Mouse (Mus musculus): ENCODE data around the gene Hnf1b. TPM values are rescaled to one million over a fixed set of nuclear protein-coding genes. Genes with fewer than 3 reads are reported as not detected.

Hnf1b gene
- polyA plus RNA-seq, 1 experiment from 2014 or later: 9.0 TPM

DNA sequence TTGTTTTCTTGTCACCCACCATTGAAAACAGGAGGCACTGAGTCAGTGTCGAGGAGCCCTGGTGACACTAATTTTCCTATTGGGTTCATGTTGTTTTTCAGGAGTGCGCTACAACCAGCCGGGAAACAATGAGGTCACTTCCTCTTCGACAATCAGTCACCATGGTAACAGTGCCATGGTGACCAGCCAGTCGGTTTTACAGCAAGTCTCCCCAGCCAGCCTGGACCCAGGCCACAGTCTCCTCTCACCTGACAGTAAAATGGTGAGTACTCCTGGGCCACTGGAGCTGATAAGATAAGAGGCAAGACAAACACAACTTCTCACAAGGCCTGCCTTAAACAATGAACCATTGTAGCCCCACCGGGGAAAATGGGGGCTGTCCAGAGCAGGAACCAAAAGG is 32.7 kb downstream of the Hnf1b start:
- H3K4me2 ChIP-seq (ENCODE audit: low read depth, low read length): no peak overlapping the region; the same call in 1 of the 2 replicates
- H3K9me3 ChIP-seq (ENCODE audit: control insufficient read depth, low read length): no peaks in the 10 kb centered on the region
- H3K9ac ChIP-seq (ENCODE audit: low read depth, low read length): no peak overlapping the region
- no peak overlapping the region for H3K4me3 ChIP-seq (ENCODE audit: low read length)
- H3K27me3 ChIP-seq (replicated peaks; ENCODE audit: control insufficient read depth, insufficient read depth, low read length): no peaks in the 10 kb centered on the region
- WGBS: 29% methylated on average over 6 of the region's 6 CpGs
- H3K36me3 ChIP-seq (ENCODE audit: control insufficient read depth, insufficient read depth, low read length): no peaks in the 10 kb centered on the region
- H3K27ac ChIP-seq (ENCODE audit: low read length): 0 out of 2 replicates have a peak overlapping the region, but pooled peaks have one; percentile 34
- peaks cover 29% of the 10 kb centered on the region for H3K4me1 ChIP-seq (ENCODE audit: control insufficient read depth, insufficient read depth, low read length)
- ATAC-seq: peak; percentile 89

DNA sequence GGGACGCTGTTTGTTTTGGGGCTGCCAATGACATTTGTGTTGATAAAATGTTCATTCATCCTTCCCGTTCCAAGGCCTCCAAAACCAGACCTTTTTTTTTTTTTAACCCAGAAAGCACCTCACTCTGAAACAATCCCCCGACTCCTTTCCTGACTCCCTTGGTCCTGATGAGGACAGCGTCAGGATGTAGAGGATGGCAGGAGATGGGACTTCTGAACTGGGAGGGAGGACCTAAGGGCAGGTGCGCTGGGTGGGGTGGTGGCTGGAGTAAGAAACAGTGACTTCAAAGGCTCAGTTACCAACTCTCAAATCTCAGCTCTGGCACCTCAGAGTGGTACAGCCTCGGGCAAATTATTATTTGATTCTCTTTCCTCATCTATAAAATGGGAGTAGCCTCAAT is 33.2 kb downstream of the Hnf1b start:
- Histone ChIP-seq H3K9me3 (ENCODE audit: control insufficient read depth, low read length) (no peaks in the 10 kb centered on the region), H3K36me3 (ENCODE audit: control insufficient read depth, insufficient read depth, low read length) (no peaks in the 10 kb centered on the region), H3K9ac (ENCODE audit: low read depth, low read length) (no peak overlapping the region), H3K27ac (ENCODE audit: low read length) (peak overlapping the region; percentile 34; the same call in 1 of the 2 replicates), H3K4me1 (ENCODE audit: control insufficient read depth, insufficient read depth, low read length) (peaks cover 25% of the 10 kb centered on the region), H3K4me2 (ENCODE audit: low read depth, low read length) (no peak overlapping the region), H3K4me3 (ENCODE audit: low read length) (no peak overlapping the region), H3K27me3 (replicated peaks; ENCODE audit: control insufficient read depth, insufficient read depth, low read length) (no peaks in the 10 kb centered on the region)
- WGBS: 37% methylated on average over 6 of the region's 6 CpGs
- peak; percentile 53 for ATAC-seq

DNA sequence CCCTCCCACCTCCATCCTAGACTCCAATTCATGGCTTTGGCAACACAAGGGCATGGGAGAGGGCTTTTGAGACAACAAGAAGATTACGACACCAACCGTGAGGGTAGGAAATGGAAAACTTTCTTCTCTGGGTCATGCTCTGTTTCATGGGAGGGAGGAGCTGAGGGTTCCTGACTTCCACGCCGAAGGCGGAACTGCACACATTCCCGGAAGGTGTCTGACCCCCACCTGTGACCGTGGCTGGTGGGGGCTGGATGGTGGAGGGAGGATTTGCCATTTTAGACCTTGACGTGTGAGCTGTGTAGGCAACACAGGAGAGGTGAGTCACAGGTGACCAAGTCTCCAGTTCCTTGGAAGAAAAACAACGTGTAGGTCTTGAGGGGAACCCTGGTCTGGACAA is 33.9 kb downstream of the Hnf1b start:
- H3K36me3 ChIP-seq (ENCODE audit: control insufficient read depth, insufficient read depth, low read length): no peaks in the 10 kb centered on the region
- H3K27ac ChIP-seq (ENCODE audit: low read length): peak overlapping the region; percentile 34; the same call in 1 of the 2 replicates
- H3K9me3 ChIP-seq (ENCODE audit: control insufficient read depth, low read length): no peaks in the 10 kb centered on the region
- peaks cover 20% of the 10 kb centered on the region for H3K4me1 ChIP-seq (ENCODE audit: control insufficient read depth, insufficient read depth, low read length)
- ATAC-seq: no peak
- no peak overlapping the region for H3K4me3 ChIP-seq (ENCODE audit: low read length)
- WGBS: 57% methylated on average over 9 of the region's 9 CpGs
- H3K9ac ChIP-seq (ENCODE audit: low read depth, low read length): no peak overlapping the region
- H3K4me2 ChIP-seq (ENCODE audit: low read depth, low read length): no peak overlapping the region
- H3K27me3 ChIP-seq (replicated peaks; ENCODE audit: control insufficient read depth, insufficient read depth, low read length): no peaks in the 10 kb centered on the region

DNA sequence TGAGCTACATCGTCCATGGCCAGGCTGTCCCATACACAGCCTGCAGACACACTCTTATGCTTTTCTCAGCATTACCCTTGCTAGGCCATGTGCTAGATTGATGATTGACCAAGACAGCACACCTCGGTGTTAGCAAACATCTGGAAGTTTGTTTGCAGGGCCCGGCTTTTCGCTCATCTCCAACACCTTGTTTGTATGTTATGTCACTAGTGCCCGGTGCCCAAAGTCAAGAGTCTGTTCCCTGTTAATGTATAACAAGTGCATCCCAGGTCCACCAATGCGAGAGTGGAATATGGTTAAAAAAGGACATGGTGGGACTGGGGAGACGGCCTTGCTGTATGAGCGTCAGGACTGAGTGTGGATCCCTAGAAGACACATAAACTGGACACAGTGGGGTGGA is 35.3 kb downstream of the Hnf1b start:
- no peak overlapping the region for H3K27ac ChIP-seq (ENCODE audit: low read length)
- no peak for ATAC-seq

DNA sequence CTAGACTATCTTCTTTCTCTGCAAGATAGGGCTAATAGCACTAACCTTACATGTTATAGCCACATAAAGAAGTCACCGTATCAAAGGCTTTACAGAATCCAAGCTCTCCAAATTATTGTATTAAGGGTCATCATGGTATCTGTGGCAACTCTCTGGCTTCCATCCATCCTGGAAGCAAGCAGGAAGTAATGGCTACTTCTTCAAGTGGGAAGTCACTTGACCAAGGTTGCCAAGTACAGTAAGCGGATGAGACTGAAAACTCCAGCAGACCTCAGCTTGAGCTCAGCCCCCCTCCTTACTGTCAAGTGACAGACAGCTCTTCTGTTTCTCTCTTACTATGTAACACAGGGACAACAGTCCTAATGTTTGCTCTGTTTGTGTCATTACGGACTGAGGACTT is 36.9 kb downstream of the Hnf1b start:
- H3K27ac ChIP-seq (ENCODE audit: low read length): no peak overlapping the region
- H3K9ac ChIP-seq (ENCODE audit: low read depth, low read length): no peak overlapping the region
- H3K4me1 ChIP-seq (ENCODE audit: control insufficient read depth, insufficient read depth, low read length): peaks cover 25% of the 10 kb centered on the region
- H3K9me3 ChIP-seq (ENCODE audit: control insufficient read depth, low read length): no peaks in the 10 kb centered on the region
- ATAC-seq: no peak
- H3K27me3 ChIP-seq (replicated peaks; ENCODE audit: control insufficient read depth, insufficient read depth, low read length): no peaks in the 10 kb centered on the region
- H3K4me3 ChIP-seq (ENCODE audit: low read length): no peak overlapping the region
- WGBS: 87% methylated on average over 3 of the region's 3 CpGs
- H3K4me2 ChIP-seq (ENCODE audit: low read depth, low read length): no peak overlapping the region
- H3K36me3 ChIP-seq (ENCODE audit: control insufficient read depth, insufficient read depth, low read length): no peaks in the 10 kb centered on the region

More for the DNA sequence above, 35.3 kb downstream of the Hnf1b start:
- Histone ChIP-seq H3K36me3 (ENCODE audit: control insufficient read depth, insufficient read depth, low read length) (no peaks in the 10 kb centered on the region), H3K4me2 (ENCODE audit: low read depth, low read length) (no peak overlapping the region), H3K27me3 (replicated peaks; ENCODE audit: control insufficient read depth, insufficient read depth, low read length) (no peaks in the 10 kb centered on the region), H3K9me3 (ENCODE audit: control insufficient read depth, low read length) (no peaks in the 10 kb centered on the region), H3K4me1 (ENCODE audit: control insufficient read depth, insufficient read depth, low read length) (peaks cover 19% of the 10 kb centered on the region), H3K4me3 (ENCODE audit: low read length) (no peak overlapping the region), H3K9ac (ENCODE audit: low read depth, low read length) (no peak overlapping the region)
- WGBS: 63% methylated on average over 8 of the region's 8 CpGs

DNA sequence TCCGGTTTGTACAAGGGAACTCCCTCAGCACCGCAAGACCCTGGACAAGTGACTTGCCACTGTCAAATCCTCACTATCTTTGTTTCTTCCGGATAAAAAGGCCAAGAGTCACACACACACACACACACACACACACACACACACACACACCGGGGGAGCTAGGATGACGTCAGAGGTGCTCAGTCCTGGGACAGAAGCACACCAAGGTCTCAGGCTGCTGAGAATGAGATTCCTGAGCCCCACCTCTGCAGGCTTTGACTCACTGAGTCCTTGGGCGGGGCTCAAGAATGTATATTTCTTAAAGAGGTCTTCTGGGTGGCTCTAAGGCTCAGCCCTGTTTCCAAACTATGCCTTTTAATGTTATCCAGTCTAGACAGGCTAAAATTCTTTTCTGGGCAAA is 41.5 kb downstream of the Hnf1b start:
- Histone ChIP-seq H3K27me3 (replicated peaks; ENCODE audit: control insufficient read depth, insufficient read depth, low read length) (no peaks in the 10 kb centered on the region), H3K27ac (ENCODE audit: low read length) (no peak overlapping the region; the same call in 1 of the 2 replicates), H3K36me3 (ENCODE audit: control insufficient read depth, insufficient read depth, low read length) (peaks cover 3% of the 10 kb centered on the region; the same call in 1 of the 2 replicates), H3K9ac (ENCODE audit: low read depth, low read length) (no peak overlapping the region), H3K4me2 (ENCODE audit: low read depth, low read length) (no peak overlapping the region), H3K4me1 (ENCODE audit: control insufficient read depth, insufficient read depth, low read length) (peaks cover 10% of the 10 kb centered on the region), H3K9me3 (ENCODE audit: control insufficient read depth, low read length) (no peaks in the 10 kb centered on the region), H3K4me3 (ENCODE audit: low read length) (no peak overlapping the region)
- WGBS: 23% methylated on average over 6 of the region's 6 CpGs
- peak; percentile 87 for ATAC-seq

DNA sequence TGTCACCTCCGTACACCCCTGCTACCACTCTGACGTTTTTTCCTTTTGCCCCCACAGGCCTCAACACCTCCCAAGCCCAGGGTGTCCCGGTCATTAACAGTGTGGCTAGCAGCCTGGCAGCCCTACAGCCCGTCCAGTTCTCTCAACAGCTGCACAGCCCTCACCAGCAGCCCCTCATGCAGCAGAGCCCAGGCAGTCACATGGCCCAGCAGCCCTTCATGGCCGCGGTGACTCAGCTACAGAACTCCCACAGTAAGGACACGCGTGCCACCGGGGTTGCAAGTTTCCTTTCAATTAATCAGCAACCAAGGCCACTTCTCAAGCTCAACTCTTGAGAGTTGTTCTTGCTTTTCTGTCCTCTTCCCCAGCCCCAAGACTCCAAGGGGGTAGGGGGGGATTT is 43.5 kb downstream of the Hnf1b start:
- Histone ChIP-seq H3K36me3 (ENCODE audit: control insufficient read depth, insufficient read depth, low read length) (peaks cover 3% of the 10 kb centered on the region; the same call in 1 of the 2 replicates), H3K27ac (ENCODE audit: low read length) (no peak overlapping the region), H3K9ac (ENCODE audit: low read depth, low read length) (no peak overlapping the region), H3K4me2 (ENCODE audit: low read depth, low read length) (no peak overlapping the region), H3K4me1 (ENCODE audit: control insufficient read depth, insufficient read depth, low read length) (peaks cover 10% of the 10 kb centered on the region), H3K4me3 (ENCODE audit: low read length) (no peak overlapping the region), H3K9me3 (ENCODE audit: control insufficient read depth, low read length) (no peaks in the 10 kb centered on the region), H3K27me3 (replicated peaks; ENCODE audit: control insufficient read depth, insufficient read depth, low read length) (no peaks in the 10 kb centered on the region)
- no peak for ATAC-seq
- WGBS: 76% methylated on average over 9 of the region's 9 CpGs

DNA sequence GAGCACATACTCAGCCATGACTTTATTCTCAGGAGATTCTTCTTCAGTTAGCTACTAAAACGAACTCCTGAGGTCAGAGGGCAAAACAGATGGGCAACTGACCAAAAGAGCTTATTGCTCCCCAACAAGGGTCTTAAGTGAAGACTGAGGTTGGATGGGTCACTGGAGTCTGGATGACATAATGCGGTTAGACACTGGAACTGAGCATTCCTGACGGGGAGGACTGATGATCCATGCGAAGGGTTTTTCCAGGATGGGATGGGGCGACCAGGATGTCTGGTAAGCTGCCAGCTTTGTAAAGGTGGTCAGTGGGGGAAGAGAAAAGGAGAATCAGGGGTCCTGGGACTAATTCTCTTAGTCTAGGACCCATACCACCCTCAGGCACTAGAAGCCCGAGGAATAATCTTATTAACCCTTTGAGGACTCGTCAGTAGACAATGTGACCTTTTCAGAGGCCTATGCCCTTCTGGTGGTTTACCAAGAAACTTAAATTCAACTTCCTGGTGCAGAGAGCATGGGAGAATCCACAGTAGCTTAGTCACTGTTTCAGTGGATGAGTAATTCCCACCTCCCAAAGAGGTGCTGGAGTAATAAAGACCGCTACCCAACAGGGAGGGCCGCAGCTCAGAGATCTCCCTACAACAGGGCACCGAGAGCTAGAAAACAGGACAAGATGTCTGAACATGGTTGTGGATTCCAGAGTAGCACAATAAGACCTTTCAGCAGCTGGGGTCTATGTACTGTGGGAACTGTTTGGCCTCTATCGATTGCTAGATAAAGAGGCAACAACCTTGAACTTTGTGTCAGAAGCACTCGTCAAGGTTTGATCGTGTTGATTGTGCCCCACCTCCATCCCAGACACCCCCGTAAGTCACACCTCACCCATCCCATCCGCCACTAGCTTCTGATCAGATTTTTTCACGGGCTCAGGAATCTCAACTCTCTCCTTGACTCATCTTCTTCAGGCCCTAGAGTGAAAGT is 46.9 kb downstream of the Hnf1b start:
- Histone ChIP-seq H3K9me3 (ENCODE audit: control insufficient read depth, low read length) (no peaks in the 10 kb centered on the region), H3K4me1 (ENCODE audit: control insufficient read depth, insufficient read depth, low read length) (no peaks in the 10 kb centered on the region; the same call in 1 of the 2 replicates), H3K27me3 (replicated peaks; ENCODE audit: control insufficient read depth, insufficient read depth, low read length) (no peaks in the 10 kb centered on the region), H3K4me2 (ENCODE audit: low read depth, low read length) (no peak overlapping the region), H3K9ac (ENCODE audit: low read depth, low read length) (no peak overlapping the region), H3K36me3 (ENCODE audit: control insufficient read depth, insufficient read depth, low read length) (peaks cover 3% of the 10 kb centered on the region; the same call in 1 of the 2 replicates), H3K4me3 (ENCODE audit: low read length) (no peak overlapping the region), H3K27ac (ENCODE audit: low read length) (peak overlapping the region; percentile 35; the same call in 1 of the 2 replicates)
- WGBS: 63% methylated on average over 16 of the region's 16 CpGs
- peak; percentile 53 for ATAC-seq

DNA sequence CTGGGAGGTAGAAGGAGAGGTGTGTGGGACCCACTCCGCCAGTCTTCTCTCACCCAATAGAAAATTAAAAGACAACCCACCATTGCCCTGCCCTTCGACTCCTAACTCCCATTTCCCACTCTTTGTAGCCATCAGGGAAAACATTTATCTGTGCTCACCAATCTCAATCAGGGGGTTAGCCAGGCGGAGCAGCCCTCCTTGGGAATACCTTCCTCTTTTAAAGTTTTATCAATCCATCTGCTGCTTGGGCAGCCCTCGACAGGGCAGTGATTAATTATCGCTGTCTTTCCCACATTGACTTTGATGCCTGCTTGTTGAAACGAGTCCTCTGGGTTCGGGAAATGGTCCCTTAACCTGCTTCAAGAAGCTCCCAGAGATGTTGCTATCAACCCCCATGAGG is 47.7 kb downstream of the Hnf1b start:
- Histone ChIP-seq H3K4me3 (ENCODE audit: low read length) (no peak overlapping the region), H3K27ac (ENCODE audit: low read length) (no peak overlapping the region), H3K4me2 (ENCODE audit: low read depth, low read length) (no peak overlapping the region), H3K9me3 (ENCODE audit: control insufficient read depth, low read length) (no peaks in the 10 kb centered on the region), H3K4me1 (ENCODE audit: control insufficient read depth, insufficient read depth, low read length) (peaks cover under 1% of the 10 kb centered on the region), H3K36me3 (ENCODE audit: control insufficient read depth, insufficient read depth, low read length) (peaks cover 3% of the 10 kb centered on the region; the same call in 1 of the 2 replicates), H3K27me3 (replicated peaks; ENCODE audit: control insufficient read depth, insufficient read depth, low read length) (no peaks in the 10 kb centered on the region), H3K9ac (ENCODE audit: low read depth, low read length) (no peak overlapping the region)
- no peak for ATAC-seq
- 67% methylated on average over 7 of the region's 7 CpGs for WGBS

Measured in intestine, embryonic 16.5 days (tissue).